Mouse (Mus musculus) cortical plate, adult 2 months (tissue): ENCODE measurements around the gene Bcl11a. TPM values are rescaled to one million over a fixed set of nuclear protein-coding genes. Genes with fewer than 3 reads are reported as not detected.

ENCODE experiments used
- H3K27ac ChIP-seq: fragments of 200-500 bp; 2 replicates; pipeline ENCODE4 v1.5.1; 2012; ENCODE audit warnings: low read length, control low read depth, inconsistent platforms; ENCODE audit not compliant: insufficient read depth
- H3K4me1 ChIP-seq: fragments of 200-500 bp; 2 replicates; pipeline ENCODE4 v1.6.1; 2011; ENCODE audit warnings: low read length; ENCODE audit not compliant: control insufficient read depth, insufficient read depth
- H3K4me3 ChIP-seq: fragments of 200-500 bp; 2 replicates; pipeline ENCODE4 v1.5.1; 2011; ENCODE audit warnings: mild to moderate bottlenecking, low read length, control low read depth; ENCODE audit not compliant: insufficient read depth
- CTCF ChIP-seq: fragments of 200-500 bp; IDR thresholded peaks from 2 replicates; pipeline ENCODE4 v1.5.1; 2011; ENCODE audit warnings: mild to moderate bottlenecking, control low read depth, low read length; ENCODE audit not compliant: insufficient read depth; ENCODE audit errors: extremely low read depth
- POLR2A ChIP-seq: fragments of 200-500 bp; IDR thresholded peaks from 2 replicates; pipeline ENCODE4 v1.6.1; 2011; ENCODE audit warnings: mild to moderate bottlenecking, low read length, control low read depth; ENCODE audit not compliant: insufficient read depth; ENCODE audit errors: extremely low read depth
- polyA plus RNA-seq: library from polyadenylated mRNA; depleted of rRNA; stranded (reverse); fragments of >200 nt; gene quantifications from 2 replicates; pipeline ENCODE4 v1.2.3, GENCODE M21; 2012

Gene Bcl11a
- polyA plus RNA-seq, 1 experiment: 62.8 TPM

DNA sequence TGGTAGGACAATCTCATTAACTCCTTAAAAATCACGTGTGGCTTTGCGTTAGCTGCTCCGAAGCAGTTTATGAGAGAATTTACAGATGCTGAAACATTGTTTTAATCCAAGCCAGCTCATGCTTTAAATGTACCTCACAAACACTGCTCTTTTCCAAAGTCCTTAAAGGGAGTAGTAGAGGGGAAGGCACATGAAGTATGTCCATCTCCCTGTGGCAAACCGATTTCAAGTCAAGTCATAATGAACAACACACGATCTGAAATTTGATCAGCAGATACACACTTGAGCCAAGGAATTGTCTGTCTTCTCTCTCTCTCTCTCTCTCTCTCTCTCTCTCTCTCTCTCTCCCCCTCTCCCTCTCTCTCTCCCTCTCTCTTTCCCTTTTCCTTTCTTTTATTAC is 20.2 kb downstream of the Bcl11a start:
- Histone ChIP-seq H3K4me1 (peaks cover 27% of the 10 kb centered on the region), H3K27ac (peak overlapping the region; percentile 88; the same call in 1 of the 2 replicates), H3K4me3 (no peak overlapping the region)
- TF ChIP-seq CTCF (no peak), POLR2A (no peak)

DNA sequence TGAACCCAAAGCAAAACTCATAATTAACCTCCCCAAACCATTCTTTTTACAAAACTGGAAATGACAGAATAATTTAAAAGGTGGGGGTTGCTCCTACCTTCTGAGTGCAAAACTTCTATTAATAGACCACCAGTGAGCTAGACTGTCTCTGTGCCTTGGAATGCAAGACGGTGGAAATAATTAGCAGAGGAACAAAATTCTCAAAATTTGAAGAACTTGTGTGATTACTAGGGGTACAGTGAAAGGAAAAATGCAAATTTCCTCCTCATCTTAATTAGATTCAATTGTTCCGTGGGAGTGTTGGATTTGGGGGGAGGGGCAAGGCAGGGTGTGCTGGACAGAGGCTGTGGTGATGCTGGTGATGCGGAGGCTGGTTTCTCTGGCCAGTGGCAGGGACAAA is 20.8 kb downstream of the Bcl11a start:
- TF ChIP-seq CTCF (no peak), POLR2A (no peak)
- H3K27ac ChIP-seq: no peak overlapping the region
- no peak overlapping the region for H3K4me3 ChIP-seq
- peaks cover 27% of the 10 kb centered on the region for H3K4me1 ChIP-seq

DNA sequence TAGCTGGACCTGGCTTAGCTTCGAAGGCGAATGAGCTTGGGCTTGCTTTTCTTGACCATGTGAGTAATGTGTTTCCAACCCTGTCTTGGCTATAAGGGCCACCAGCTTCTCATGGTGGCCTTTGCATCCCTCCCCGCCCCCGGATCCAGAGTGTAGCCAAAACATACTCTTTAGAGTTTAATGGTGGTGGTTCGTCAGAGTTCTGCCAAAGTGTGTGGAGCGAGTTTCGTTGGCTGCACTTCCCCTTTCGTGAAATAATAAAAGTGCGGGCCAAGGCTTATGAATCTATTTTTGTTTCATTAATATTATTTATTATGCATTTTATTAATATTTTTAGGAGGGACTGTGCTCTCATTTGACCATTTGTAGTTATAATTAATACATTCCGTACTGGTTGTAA is 21.4 kb downstream of the Bcl11a start:
- no peak for TF ChIP-seq CTCF
- no peak for TF ChIP-seq POLR2A
- Histone ChIP-seq H3K27ac (no peak overlapping the region; the same call in 1 of the 2 replicates), H3K4me1 (peaks cover 27% of the 10 kb centered on the region), H3K4me3 (no peak overlapping the region)

DNA sequence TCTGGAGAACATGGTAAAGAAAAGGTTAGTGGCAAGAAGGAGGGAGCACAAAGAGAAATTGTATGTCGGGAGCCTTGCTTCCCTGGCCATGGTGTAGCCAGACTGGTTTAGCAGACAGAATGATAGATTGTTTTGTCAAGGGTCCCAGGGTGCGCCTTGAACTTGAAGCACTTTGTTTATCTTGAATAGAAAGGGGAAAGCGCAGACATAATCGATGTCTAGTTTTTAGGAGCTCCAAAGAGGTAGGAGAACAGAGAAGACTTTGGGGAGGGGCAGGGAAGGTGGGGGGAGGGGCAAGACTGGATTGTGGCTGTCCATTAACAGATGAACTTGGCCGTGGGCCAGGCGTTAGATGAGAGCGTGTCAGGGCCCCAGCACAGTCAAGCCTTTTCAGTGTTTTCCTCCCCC is 22.0 kb downstream of the Bcl11a start:
- H3K4me3 ChIP-seq: no peak overlapping the region
- TF ChIP-seq POLR2A (no peak), CTCF (no peak)
- no peak overlapping the region for H3K27ac ChIP-seq
- H3K4me1 ChIP-seq: peaks cover 27% of the 10 kb centered on the region

DNA sequence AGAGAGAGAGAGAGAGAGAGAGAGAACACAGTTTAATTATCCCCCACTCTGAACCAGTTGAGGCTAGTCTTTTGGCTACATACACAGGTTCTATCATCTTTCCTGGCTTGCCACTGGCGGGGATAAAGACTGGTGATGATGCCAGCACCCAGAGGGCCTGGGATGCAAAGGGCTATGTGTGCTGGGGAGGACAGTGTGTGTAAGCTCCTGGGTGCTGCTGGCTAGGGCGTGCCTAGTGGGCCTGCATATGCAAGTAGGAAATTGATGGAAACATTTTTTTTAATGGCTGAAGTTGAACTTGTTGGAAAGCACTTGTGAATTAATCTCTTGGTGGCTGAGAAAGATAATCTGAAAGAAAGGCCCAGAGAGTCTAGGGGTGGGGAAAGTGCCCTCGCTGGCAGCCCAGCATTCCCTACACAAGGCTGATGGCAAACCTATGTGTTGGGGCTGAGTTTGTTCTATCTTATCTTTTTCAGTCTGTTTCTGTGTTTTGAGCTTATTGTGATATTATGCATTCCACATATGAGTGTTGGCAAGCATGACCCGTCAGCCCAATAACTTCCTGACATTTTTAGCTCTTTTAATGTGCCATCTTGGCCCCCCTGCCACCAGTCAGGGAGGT is 22.7 kb downstream of the Bcl11a start:
- Histone ChIP-seq H3K4me1 (peaks cover 23% of the 10 kb centered on the region), H3K27ac (0 out of 2 replicates have a peak overlapping the region, but pooled peaks have one; percentile 46), H3K4me3 (no peak overlapping the region)
- TF ChIP-seq POLR2A (no peak), CTCF (no peak)

DNA sequence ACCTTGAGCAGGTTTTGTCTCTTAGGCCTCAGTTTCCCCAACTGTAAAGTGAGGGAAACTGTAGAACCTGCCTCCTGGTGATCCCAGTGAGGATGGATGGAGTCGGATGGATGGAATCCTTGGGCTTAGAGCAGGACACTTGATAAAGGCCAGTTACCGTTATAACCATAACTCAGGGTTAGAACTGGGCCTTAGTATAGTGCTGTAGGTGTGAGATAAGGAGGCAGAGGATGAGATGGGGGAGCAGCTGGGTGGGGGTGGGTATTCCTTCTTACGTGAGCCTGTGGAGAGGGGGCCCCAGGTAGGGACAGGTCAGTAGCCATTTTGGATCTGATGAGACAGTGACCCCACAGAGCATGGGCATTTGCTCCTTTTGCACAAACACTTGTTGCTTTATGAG is 23.8 kb downstream of the Bcl11a start:
- TF ChIP-seq CTCF (no peak), POLR2A (no peak)
- H3K4me1 ChIP-seq: peaks cover 23% of the 10 kb centered on the region
- H3K27ac ChIP-seq: 0 out of 2 replicates have a peak overlapping the region, but pooled peaks have one; percentile 63

DNA sequence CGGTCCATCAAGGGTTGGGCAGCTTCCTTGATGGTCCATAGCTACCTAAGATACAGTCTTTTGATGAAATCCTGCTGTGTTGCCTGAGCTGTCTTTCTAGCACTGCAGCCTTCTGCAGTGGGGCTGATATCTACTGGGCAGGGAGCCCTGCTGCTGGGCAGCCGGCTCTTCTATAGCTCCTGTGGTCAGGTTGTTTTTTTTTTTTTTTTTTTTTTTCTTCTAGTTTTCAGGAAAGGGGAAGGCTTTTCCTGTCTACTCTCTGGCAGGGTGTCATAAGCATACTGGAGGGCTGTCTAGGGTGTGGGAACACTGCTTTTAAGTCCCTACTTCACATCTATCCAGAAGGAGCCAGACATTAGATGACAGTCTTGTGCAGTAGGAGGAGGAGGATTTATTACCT is 24.5 kb downstream of the Bcl11a start:
- H3K27ac ChIP-seq: peak overlapping the region; percentile 63; the same call in 1 of the 2 replicates
- no peak overlapping the region for H3K4me3 ChIP-seq
- H3K4me1 ChIP-seq: peaks cover 23% of the 10 kb centered on the region
- no peak for TF ChIP-seq POLR2A
- no peak for TF ChIP-seq CTCF

More for the DNA sequence above, 23.8 kb downstream of the Bcl11a start:
- H3K4me3 ChIP-seq: no peak overlapping the region

DNA sequence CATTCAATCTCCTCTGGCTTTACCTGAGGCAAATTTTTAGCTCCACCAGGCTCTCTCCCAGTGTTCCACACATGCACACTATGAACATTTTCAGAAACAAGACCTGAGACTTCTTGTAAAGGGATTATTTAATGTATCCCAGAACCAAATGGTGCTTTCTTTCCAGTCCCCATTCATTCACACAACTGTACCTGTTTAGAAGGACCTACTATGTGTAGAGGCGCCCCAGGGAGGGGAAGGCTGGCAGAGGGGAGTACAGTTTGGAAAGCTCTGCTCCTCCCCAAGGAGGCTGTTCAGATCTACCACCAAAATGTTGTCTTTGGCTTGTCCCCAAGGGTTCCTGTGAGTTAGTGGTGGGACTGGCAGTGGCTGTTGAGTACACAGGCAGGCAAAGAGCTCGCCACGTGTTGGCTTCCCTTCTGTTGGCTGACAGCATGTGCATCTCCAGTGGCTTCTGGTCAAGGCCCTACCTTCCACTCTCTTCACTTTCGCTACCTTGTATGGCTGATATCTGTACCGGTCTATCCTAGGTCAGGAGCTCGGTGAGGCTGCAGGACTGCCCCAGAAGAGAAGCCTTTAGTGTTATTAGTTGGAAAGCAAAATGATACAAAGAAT is 25.4 kb downstream of the Bcl11a start:
- Histone ChIP-seq H3K4me1 (peaks cover 24% of the 10 kb centered on the region), H3K4me3 (no peak overlapping the region), H3K27ac (no peak overlapping the region)
- TF ChIP-seq CTCF (no peak), POLR2A (no peak)

DNA sequence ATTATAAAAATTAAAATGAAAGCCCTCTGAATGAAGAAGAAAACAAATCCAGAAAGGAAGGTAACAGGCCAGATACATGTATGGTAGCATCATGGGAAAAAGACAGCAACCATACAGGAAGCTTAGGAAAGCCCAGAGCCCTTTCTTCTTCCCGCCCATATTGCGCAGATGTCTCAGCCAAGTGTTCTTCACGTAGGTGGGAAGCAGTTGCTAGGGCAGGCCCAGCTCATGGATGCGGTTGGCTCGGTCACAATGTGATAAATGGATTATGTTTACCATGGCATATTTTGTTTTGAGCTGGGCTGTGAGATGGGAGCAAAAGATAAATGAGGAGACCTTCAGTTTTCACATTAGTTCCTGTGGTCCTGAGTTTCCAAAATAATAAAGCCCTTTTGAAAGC is 29.6 kb downstream of the Bcl11a start:
- no peak overlapping the region for H3K4me3 ChIP-seq
- TF ChIP-seq POLR2A (no peak), CTCF (no peak)
- H3K27ac ChIP-seq: no peak overlapping the region
- peaks cover 16% of the 10 kb centered on the region for H3K4me1 ChIP-seq

DNA sequence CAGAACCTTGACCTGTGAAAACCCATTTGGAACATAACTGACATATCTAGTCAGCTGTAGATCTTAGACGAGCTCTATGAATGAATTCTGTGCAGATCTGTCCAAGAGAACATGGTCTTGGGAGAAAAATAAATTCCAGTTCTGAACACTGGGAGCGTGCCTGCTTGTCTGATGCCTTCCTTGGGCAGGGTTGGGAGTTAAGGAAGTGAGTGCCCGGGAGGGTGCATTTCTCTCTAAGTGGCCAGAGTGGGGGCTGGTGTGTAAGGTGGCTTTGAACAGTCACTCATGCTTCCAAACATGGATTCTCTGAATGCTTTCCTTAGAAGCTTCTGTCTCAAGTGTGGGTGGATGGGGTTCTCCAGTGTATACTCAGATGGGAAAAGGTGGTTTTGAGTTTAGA is 31.1 kb downstream of the Bcl11a start:
- H3K4me3 ChIP-seq: no peak overlapping the region
- TF ChIP-seq CTCF (no peak), POLR2A (no peak)
- H3K4me1 ChIP-seq: peaks cover 12% of the 10 kb centered on the region
- no peak overlapping the region for H3K27ac ChIP-seq
